Mouse (Mus musculus) left cerebral cortex, adult 9 months (tissue): ENCODE measurements around the gene Tmx1.

Experiments
- DNase-seq, 2 experiments: peaks; one replicate each; pipeline ENCODE4 v3.0.0; 2022; ENCODE audit warnings: low spot score in 2 of 2

Tmx1 gene

DNA sequence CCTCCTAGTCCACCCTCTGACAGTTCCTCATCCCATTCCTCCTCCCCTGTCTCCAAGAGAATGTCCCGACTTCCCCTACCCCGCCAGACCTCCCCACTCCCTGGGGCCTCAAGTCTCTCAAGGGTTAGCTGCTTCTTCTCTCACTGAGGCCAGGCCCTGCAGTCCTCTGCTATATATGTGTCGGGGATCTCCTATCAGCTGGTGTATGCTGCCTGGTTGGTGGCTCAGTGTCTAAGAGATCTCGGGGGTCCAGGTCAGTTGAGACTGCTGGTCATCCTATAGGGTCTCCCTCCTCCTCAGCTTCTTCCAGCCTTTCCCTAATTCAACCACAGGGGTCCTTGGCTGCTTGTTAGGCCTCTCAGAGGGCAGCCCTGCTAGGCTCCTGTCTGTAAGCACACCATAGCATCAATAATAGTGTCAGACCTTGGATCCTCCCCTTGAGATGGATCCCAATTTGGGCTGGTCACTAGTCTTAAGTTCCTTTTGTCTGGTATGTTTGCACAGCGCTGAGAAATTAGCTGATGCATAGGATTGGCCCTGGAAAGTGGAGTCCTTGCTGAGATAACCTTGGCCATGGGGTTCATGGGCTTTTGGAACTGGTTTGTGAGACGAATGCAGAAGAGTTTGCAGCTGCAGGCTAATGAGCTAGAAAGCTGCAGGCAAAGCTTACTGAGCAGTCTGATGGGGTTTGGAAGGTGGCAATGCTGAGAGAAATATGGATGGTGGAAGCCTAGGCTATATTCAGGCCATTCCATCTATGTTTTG is 34.0 kb downstream of the Tmx1 start:
- DNase-seq, result no peak

- no peak for DNase-seq
These were observed 39.5 kb downstream of the Tmx1 start for GRCm38 (mm10) chr12:70492441-70492840.

- DNase-seq, result peak in 1 of 2 experiments; percentile 34
These were observed 41.8 kb downstream of the Tmx1 start for GRCm38 (mm10) chr12:70494494-70495281.

GRCm38 (mm10) chr12:70495282-70495922 is 42.5 kb downstream of the Tmx1 start:
- peak in 1 of 2 experiments; percentile 46 for DNase-seq

DNA sequence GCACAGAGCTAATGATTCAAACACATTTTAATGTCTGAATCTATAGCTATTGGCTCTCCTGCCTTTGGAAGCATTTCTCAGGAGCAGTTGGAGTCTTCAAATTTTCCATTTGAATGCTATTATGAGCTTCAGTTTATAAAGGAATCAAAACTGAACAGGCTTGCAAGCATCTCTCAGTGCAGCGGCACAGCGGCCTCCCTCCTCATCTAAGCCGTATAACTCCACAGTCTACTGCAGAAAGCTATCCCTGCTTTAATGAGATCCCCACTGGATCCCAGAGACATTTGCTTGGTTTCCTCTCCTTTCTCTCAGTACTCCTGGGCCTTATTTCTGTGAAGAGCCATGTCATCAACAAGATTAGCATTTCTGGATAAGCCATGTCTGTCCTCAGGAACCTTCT is 45.2 kb downstream of the Tmx1 start:
- DNase-seq, result no peak

GRCm38 (mm10) chr12:70505971-70506370 is 53.1 kb downstream of the Tmx1 start:
- no peak for DNase-seq

DNA sequence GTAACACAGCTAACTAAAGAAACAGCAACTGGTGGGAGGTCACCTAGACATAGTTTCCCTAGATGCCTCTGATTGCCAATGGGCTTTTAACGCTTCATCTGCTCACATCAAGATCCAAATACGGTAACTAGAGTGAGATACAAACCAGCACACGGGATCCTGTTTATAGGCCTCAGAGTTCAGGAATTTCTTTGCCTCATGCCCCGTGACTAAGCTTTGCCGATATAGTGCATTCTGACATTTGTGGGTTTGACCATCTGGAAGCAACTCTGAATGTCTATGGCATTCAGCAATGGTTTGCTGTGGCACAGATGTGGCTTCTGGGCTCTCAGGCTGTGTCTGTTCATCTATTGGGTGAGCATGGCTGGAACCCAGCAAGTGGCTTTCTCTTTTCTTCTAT is 59.1 kb downstream of the Tmx1 start:
- no peak for DNase-seq

- no peak for DNase-seq
These were observed 59.5 kb downstream of the Tmx1 start for GRCm38 (mm10) chr12:70512431-70512830.
